Mouse (Mus musculus): ENCODE measurements around the gene Vipr2.
A peak's percentile ranks its signal among the peaks of the same experiment; 100 is the strongest.

The Vipr2 gene

GRCm38 (mm10) chr12:116077074-116077854, at the start of gene Vipr2:
Gene Vipr2, plus strand, starts transcription at chr12:116077726.
- peak; percentile 37 for DNase-seq (ENCODE audit: low spot score)

- no peak for DNase-seq (ENCODE audit: low spot score)
Measured at GRCm38 (mm10) chr12:116028095-116028494, 49.4 kb upstream of the Vipr2 start.

- DNase-seq (ENCODE audit: low spot score), result no peak
Measured at GRCm38 (mm10) chr12:116035346-116035745, 42.2 kb upstream of the Vipr2 start.

GRCm38 (mm10) chr12:116044785-116045184, 32.7 kb upstream of the Vipr2 start:
- no peak for DNase-seq (ENCODE audit: low spot score)

GRCm38 (mm10) chr12:116047440-116048377, 29.8 kb upstream of the Vipr2 start, which contains the start of gene Zfp386:
Gene Zfp386, plus strand, starts transcription at chr12:116047724.
- peak; percentile 95 for DNase-seq (ENCODE audit: low spot score)

- peak; percentile 48 for DNase-seq (ENCODE audit: low spot score)
Measured at GRCm38 (mm10) chr12:116048766-116049165, 28.8 kb upstream of the Vipr2 start.

GRCm38 (mm10) chr12:116049236-116049635, 28.3 kb upstream of the Vipr2 start:
- no peak for DNase-seq (ENCODE audit: low spot score)

- peak; percentile 46 for DNase-seq (ENCODE audit: low spot score)
Measured at GRCm38 (mm10) chr12:116049701-116050100, 27.8 kb upstream of the Vipr2 start.

GRCm38 (mm10) chr12:116054342-116054741, 23.2 kb upstream of the Vipr2 start:
- DNase-seq (ENCODE audit: low spot score), result no peak

GRCm38 (mm10) chr12:116056112-116056511, 21.4 kb upstream of the Vipr2 start:
- DNase-seq (ENCODE audit: low spot score), result no peak

GRCm38 (mm10) chr12:116061561-116062193, 15.8 kb upstream of the Vipr2 start:
- DNase-seq (ENCODE audit: low spot score), result no peak

- DNase-seq (ENCODE audit: low spot score), result no peak
Measured at GRCm38 (mm10) chr12:116062194-116062583, 15.3 kb upstream of the Vipr2 start.

- DNase-seq (ENCODE audit: low spot score), result no peak
Measured at GRCm38 (mm10) chr12:116063020-116063419, 14.5 kb upstream of the Vipr2 start.

- no peak for DNase-seq (ENCODE audit: low spot score)
Measured at GRCm38 (mm10) chr12:116071023-116071422, 6.5 kb upstream of the Vipr2 start.

GRCm38 (mm10) chr12:116077855-116078366, 385 bp downstream of the Vipr2 start:
- DNase-seq (ENCODE audit: low spot score), result no peak

- DNase-seq (ENCODE audit: low spot score), result no peak
Measured at GRCm38 (mm10) chr12:116083125-116083524, 5.6 kb downstream of the Vipr2 start.

- no peak for DNase-seq (ENCODE audit: low spot score)
Measured at GRCm38 (mm10) chr12:116084294-116084693, 6.8 kb downstream of the Vipr2 start.

- no peak for DNase-seq (ENCODE audit: low spot score)
Measured at GRCm38 (mm10) chr12:116086951-116087600, 9.6 kb downstream of the Vipr2 start.

- no peak for DNase-seq (ENCODE audit: low spot score)
Measured at GRCm38 (mm10) chr12:116089836-116090235, 12.3 kb downstream of the Vipr2 start.

- DNase-seq (ENCODE audit: low spot score), result no peak
Measured at GRCm38 (mm10) chr12:116094765-116095555, 17.4 kb downstream of the Vipr2 start.
